Mouse (Mus musculus): Measurements from ENCODE around the gene Dis3l2.

- no peak for TF ChIP-seq CTCF (IDR thresholded peaks at IDR 0.05; ENCODE audit: low read depth)
- no peak for TF ChIP-seq EP300 (IDR thresholded peaks at IDR 0.05; ENCODE audit: low read depth)
These were observed 308.1 kb downstream of the Dis3l2 start for GRCm38 (mm10) chr1:87011718-87012117.
